Mouse (Mus musculus): Measurements from ENCODE around the gene Fsip1. TPM values are rescaled to one million over a fixed set of nuclear protein-coding genes. Genes with fewer than 3 reads are reported as not detected.

Fsip1 gene
- polyA plus RNA-seq, 2 experiments = 0.06 to 0.08 TPM

- Histone ChIP-seq H3K27ac (no peak overlapping the region), H3K4me3 (ENCODE audit: insufficient read depth in 1 of 2, low read depth in 2 of 2, low read length in 2 of 2) (no peak overlapping the region), H3K4me1 (replicated peaks; ENCODE audit: control insufficient read depth in 2 of 2, insufficient read depth in 2 of 2, low read length in 1 of 2) (0 out of 4 replicates have a peak, but pooled peaks cover 0 to 3% of the 10 kb centered on the region in 2 experiments), H3K36me3 (replicated peaks; ENCODE audit: control insufficient read depth, insufficient read depth, low read depth) (no peaks in the 10 kb centered on the region), H3K4me2 (ENCODE audit: low read depth) (no peak overlapping the region), H3K9me3 (ENCODE audit: control insufficient read depth, low read length) (no peaks in the 10 kb centered on the region), H3K9ac (replicated peaks) (no peak overlapping the region), H3K27me3 (ENCODE audit: control insufficient read depth, insufficient read depth, low read length) (no peaks in the 10 kb centered on the region)
- no peak for TF ChIP-seq EP300 (IDR thresholded peaks at IDR 0.05; ENCODE audit: low read depth)
- TF ChIP-seq CTCF (IDR thresholded peaks at IDR 0.05; ENCODE audit: low read depth) = no peak
- DNase-seq (ENCODE audit: low read depth in 3 of 3, low spot score in 3 of 3) (no peak), ATAC-seq (ENCODE audit: insufficient read depth) (no peak)
- 44% methylated on average over 8 of the region's 8 CpGs for WGBS (ENCODE audit: insufficient replicate concordance)
Measured at GRCm38 (mm10) chr2:118262673-118263072, 5.9 kb upstream of the Fsip1 start.

DNA sequence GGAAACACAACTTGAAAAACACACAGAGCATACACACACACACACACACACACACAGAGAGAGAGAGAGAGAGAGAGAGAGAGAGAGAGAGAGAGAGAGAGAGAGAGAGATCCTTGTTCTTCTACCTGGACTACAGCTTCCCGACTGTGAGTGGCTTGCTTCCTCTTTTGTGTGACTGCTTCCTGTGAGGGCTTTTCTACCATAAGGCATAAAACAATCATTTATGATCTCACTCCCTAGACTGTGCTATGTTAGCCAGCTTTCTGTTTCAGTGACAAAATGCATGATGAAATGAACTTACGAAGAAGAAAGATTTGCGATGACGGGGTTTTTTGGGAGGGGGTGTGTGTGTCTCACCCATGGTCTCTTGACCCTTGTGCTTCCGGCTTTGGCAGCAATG is 3.0 kb upstream of the Fsip1 start:
- no peak for DNase-seq (ENCODE audit: low read depth in 3 of 3, low spot score in 3 of 3)

GRCm38 (mm10) chr2:118257094-118257493 is 328 bp upstream of the Fsip1 start:
- H3K27ac ChIP-seq = no peak overlapping the region
- DNase-seq (ENCODE audit: low read depth in 3 of 3, low spot score in 3 of 3) = no peak
- no peaks in the 10 kb centered on the region for H3K9me3 ChIP-seq (ENCODE audit: control insufficient read depth, low read length)
- H3K4me1 ChIP-seq (replicated peaks; ENCODE audit: control insufficient read depth in 2 of 2, insufficient read depth in 2 of 2, low read length in 1 of 2) = no peaks in the 10 kb centered on the region
- H3K36me3 ChIP-seq (replicated peaks; ENCODE audit: control insufficient read depth, insufficient read depth, low read depth) = no peaks in the 10 kb centered on the region
- TF ChIP-seq CTCF (IDR thresholded peaks at IDR 0.05; ENCODE audit: low read depth) (no peak), EP300 (IDR thresholded peaks at IDR 0.05; ENCODE audit: low read depth) (no peak)
- ATAC-seq (ENCODE audit: insufficient read depth) = no peak
- H3K4me2 ChIP-seq (ENCODE audit: low read depth) = peak overlapping the region; percentile 56
- H3K27me3 ChIP-seq (ENCODE audit: control insufficient read depth, insufficient read depth, low read length) = no peaks in the 10 kb centered on the region
- WGBS (ENCODE audit: insufficient replicate concordance) = 52% methylated on average over 8 of the region's 8 CpGs
- H3K4me3 ChIP-seq (ENCODE audit: insufficient read depth in 1 of 2, low read depth in 2 of 2, low read length in 2 of 2) = peak overlapping the region in 1 of 2 experiments; percentile 42; a peak in 1 of 4 replicates
- H3K9ac ChIP-seq (replicated peaks) = no peak overlapping the region

More for the DNA sequence above, 3.0 kb upstream of the Fsip1 start:
- no peak overlapping the region for H3K27ac ChIP-seq
- H3K36me3 ChIP-seq (replicated peaks; ENCODE audit: control insufficient read depth, insufficient read depth, low read depth) = no peaks in the 10 kb centered on the region
- H3K4me1 ChIP-seq (replicated peaks; ENCODE audit: control insufficient read depth in 2 of 2, insufficient read depth in 2 of 2, low read length in 1 of 2) = no peaks in the 10 kb centered on the region
- 53% methylated on average over 5 of the region's 5 CpGs for WGBS (ENCODE audit: insufficient replicate concordance)
- H3K27me3 ChIP-seq (ENCODE audit: control insufficient read depth, insufficient read depth, low read length) = no peaks in the 10 kb centered on the region
- ATAC-seq (ENCODE audit: insufficient read depth) = no peak
- no peak for TF ChIP-seq CTCF (IDR thresholded peaks at IDR 0.05; ENCODE audit: low read depth)
- H3K9ac ChIP-seq (replicated peaks) = no peak overlapping the region
- H3K4me2 ChIP-seq (ENCODE audit: low read depth) = no peak overlapping the region
- no peak overlapping the region for H3K4me3 ChIP-seq (ENCODE audit: insufficient read depth in 1 of 2, low read depth in 2 of 2, low read length in 2 of 2)
- H3K9me3 ChIP-seq (ENCODE audit: control insufficient read depth, low read length) = no peaks in the 10 kb centered on the region

GRCm38 (mm10) chr2:118254516-118254915 is 2.2 kb downstream of the Fsip1 start:
- Histone ChIP-seq H3K9ac (replicated peaks) (no peak overlapping the region), H3K27ac (no peak overlapping the region), H3K36me3 (replicated peaks; ENCODE audit: control insufficient read depth, insufficient read depth, low read depth) (no peaks in the 10 kb centered on the region), H3K27me3 (ENCODE audit: control insufficient read depth, insufficient read depth, low read length) (no peaks in the 10 kb centered on the region), H3K4me2 (ENCODE audit: low read depth) (no peak overlapping the region), H3K4me3 (ENCODE audit: insufficient read depth in 1 of 2, low read depth in 2 of 2, low read length in 2 of 2) (no peak overlapping the region), H3K4me1 (replicated peaks; ENCODE audit: control insufficient read depth in 2 of 2, insufficient read depth in 2 of 2, low read length in 1 of 2) (no peaks in the 10 kb centered on the region), H3K9me3 (ENCODE audit: control insufficient read depth, low read length) (no peaks in the 10 kb centered on the region)
- ATAC-seq (ENCODE audit: insufficient read depth) (no peak), DNase-seq (ENCODE audit: low read depth in 3 of 3, low spot score in 3 of 3) (no peak)
- TF ChIP-seq EP300 (IDR thresholded peaks at IDR 0.05; ENCODE audit: low read depth) (no peak), CTCF (IDR thresholded peaks at IDR 0.05; ENCODE audit: low read depth) (no peak)
- WGBS (ENCODE audit: insufficient replicate concordance) = 68% methylated on average over 8 of the region's 8 CpGs

DNA sequence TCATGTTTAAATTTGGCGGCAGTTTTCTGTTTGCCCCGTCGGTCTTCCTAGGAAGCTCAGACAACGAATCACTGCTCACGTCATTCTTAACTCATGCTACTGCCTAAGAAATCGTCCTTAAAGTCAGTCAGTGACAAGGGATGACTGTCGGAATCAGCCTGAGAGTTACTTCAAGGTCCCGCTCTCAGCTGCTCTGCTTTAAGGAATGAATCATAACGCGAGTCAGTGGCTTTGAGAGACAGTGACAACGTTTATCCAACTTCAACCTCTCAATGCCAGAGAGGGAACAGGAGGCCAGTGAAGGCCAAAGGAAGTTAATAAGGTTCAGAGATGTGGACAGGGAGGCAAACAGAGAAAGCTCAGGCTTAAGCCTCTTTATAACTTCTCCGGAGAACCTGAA is 7.8 kb downstream of the Fsip1 start:
- H3K9ac ChIP-seq (replicated peaks) = no peak overlapping the region
- DNase-seq (ENCODE audit: low read depth in 3 of 3, low spot score in 3 of 3) (no peak), ATAC-seq (ENCODE audit: insufficient read depth) (no peak)
- no peak overlapping the region for H3K4me3 ChIP-seq (ENCODE audit: insufficient read depth in 1 of 2, low read depth in 2 of 2, low read length in 2 of 2)
- no peaks in the 10 kb centered on the region for H3K9me3 ChIP-seq (ENCODE audit: control insufficient read depth, low read length)
- no peaks in the 10 kb centered on the region for H3K27me3 ChIP-seq (ENCODE audit: control insufficient read depth, insufficient read depth, low read length)
- H3K27ac ChIP-seq = no peak overlapping the region
- no peaks in the 10 kb centered on the region for H3K36me3 ChIP-seq (replicated peaks; ENCODE audit: control insufficient read depth, insufficient read depth, low read depth)
- 63% methylated on average over 12 of the region's 12 CpGs for WGBS (ENCODE audit: insufficient replicate concordance)
- H3K4me1 ChIP-seq (replicated peaks; ENCODE audit: control insufficient read depth in 2 of 2, insufficient read depth in 2 of 2, low read length in 1 of 2) = peaks cover 0 to 3% of the 10 kb centered on the region in 2 experiments; a peak in 1 of 4 replicates
- TF ChIP-seq CTCF (IDR thresholded peaks at IDR 0.05; ENCODE audit: low read depth) = no peak
- TF ChIP-seq EP300 (IDR thresholded peaks at IDR 0.05; ENCODE audit: low read depth) = no peak
- H3K4me2 ChIP-seq (ENCODE audit: low read depth) = no peak overlapping the region

Measured in liver, embryonic 14.5 days (tissue).